Mouse (Mus musculus): Measurements from ENCODE around the gene Dcun1d1. TPM values are rescaled to one million over a fixed set of nuclear protein-coding genes. Genes with fewer than 3 reads are reported as not detected.

The Dcun1d1 gene
- polyA plus RNA-seq, 1 experiment from 2014 or later: 107 TPM

- ATAC-seq (ENCODE audit: low FRiP score, low TSS enrichment): no peak
- no peaks in the 10 kb centered on the region for H3K4me1 ChIP-seq (ENCODE audit: control insufficient read depth, insufficient read depth, low read length)
- 98% methylated on average over 4 of the region's 4 CpGs for WGBS
Measured at GRCm38 (mm10) chr3:35891123-35891522, 46.1 kb downstream of the Dcun1d1 start.

GRCm38 (mm10) chr3:35889531-35889930, 47.7 kb downstream of the Dcun1d1 start:
- no peak overlapping the region for H3K27ac ChIP-seq (replicated peaks; ENCODE audit: low read depth, low read length)
- H3K27me3 ChIP-seq (ENCODE audit: control insufficient read depth, insufficient read depth, low read length): no peaks in the 10 kb centered on the region
- H3K4me2 ChIP-seq (ENCODE audit: low read length): no peak overlapping the region
- H3K36me3 ChIP-seq (ENCODE audit: control insufficient read depth, insufficient read depth, low read length): peaks cover 18% of the 10 kb centered on the region
- no peak overlapping the region for H3K9ac ChIP-seq (replicated peaks; ENCODE audit: low read length)
- WGBS: over 99% methylated on average over 2 of the region's 2 CpGs
- H3K9me3 ChIP-seq (ENCODE audit: control insufficient read depth, low read length): no peaks in the 10 kb centered on the region
- no peak overlapping the region for H3K4me3 ChIP-seq (replicated peaks; ENCODE audit: low read depth, low read length)
- ATAC-seq (ENCODE audit: low FRiP score, low TSS enrichment) (no peak), DNase-seq (no peak)
- no peaks in the 10 kb centered on the region for H3K4me1 ChIP-seq (ENCODE audit: control insufficient read depth, insufficient read depth, low read length)

More at GRCm38 (mm10) chr3:35891123-35891522, 46.1 kb downstream of the Dcun1d1 start:
- H3K27ac ChIP-seq (replicated peaks; ENCODE audit: low read depth, low read length): no peak overlapping the region
- no peak overlapping the region for H3K9ac ChIP-seq (replicated peaks; ENCODE audit: low read length)
- DNase-seq: no peak
- H3K4me3 ChIP-seq (replicated peaks; ENCODE audit: low read depth, low read length): no peak overlapping the region
- H3K27me3 ChIP-seq (ENCODE audit: control insufficient read depth, insufficient read depth, low read length): no peaks in the 10 kb centered on the region
- no peak overlapping the region for H3K4me2 ChIP-seq (ENCODE audit: low read length)
- H3K36me3 ChIP-seq (ENCODE audit: control insufficient read depth, insufficient read depth, low read length): peaks cover 22% of the 10 kb centered on the region
- no peaks in the 10 kb centered on the region for H3K9me3 ChIP-seq (ENCODE audit: control insufficient read depth, low read length)

- Histone ChIP-seq H3K4me3 (replicated peaks; ENCODE audit: low read depth, low read length) (no peak overlapping the region), H3K36me3 (ENCODE audit: control insufficient read depth, insufficient read depth, low read length) (no peaks in the 10 kb centered on the region), H3K9me3 (ENCODE audit: control insufficient read depth, low read length) (no peaks in the 10 kb centered on the region), H3K9ac (replicated peaks; ENCODE audit: low read length) (no peak overlapping the region), H3K27me3 (ENCODE audit: control insufficient read depth, insufficient read depth, low read length) (no peaks in the 10 kb centered on the region), H3K4me2 (ENCODE audit: low read length) (no peak overlapping the region), H3K27ac (replicated peaks; ENCODE audit: low read depth, low read length) (no peak overlapping the region), H3K4me1 (ENCODE audit: control insufficient read depth, insufficient read depth, low read length) (no peaks in the 10 kb centered on the region)
- no peak for ATAC-seq (ENCODE audit: low FRiP score, low TSS enrichment)
- no peak for DNase-seq
Measured at GRCm38 (mm10) chr3:35883267-35883666, 54.0 kb downstream of the Dcun1d1 start.

DNA sequence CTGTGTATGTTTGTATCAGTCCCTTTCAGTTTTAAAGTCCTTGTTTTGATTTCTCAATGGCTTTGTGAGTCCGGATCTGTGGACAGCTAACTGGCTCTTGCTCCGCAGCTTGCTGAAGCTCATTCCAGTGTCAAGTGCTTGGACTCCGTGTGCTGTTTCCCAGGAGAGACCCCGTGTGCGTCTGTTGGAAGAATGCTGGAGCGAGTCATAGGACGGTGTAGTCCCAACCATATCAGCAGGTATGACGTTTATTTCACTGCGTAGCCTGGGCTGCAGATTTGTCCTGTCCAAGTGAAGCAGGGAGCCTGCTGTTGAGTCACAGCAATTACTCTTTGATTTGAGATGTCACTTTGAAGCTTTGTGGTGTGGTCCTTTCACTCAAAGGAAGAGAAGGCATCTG, 87.9 kb downstream of the Dcun1d1 start:
- peaks cover 16% of the 10 kb centered on the region for H3K36me3 ChIP-seq (ENCODE audit: control insufficient read depth, insufficient read depth, low read length)
- no peak for DNase-seq
- H3K4me2 ChIP-seq (ENCODE audit: low read length): no peak overlapping the region
- H3K27me3 ChIP-seq (ENCODE audit: control insufficient read depth, insufficient read depth, low read length): no peaks in the 10 kb centered on the region
- H3K4me1 ChIP-seq (ENCODE audit: control insufficient read depth, insufficient read depth, low read length): no peaks in the 10 kb centered on the region
- no peak overlapping the region for H3K4me3 ChIP-seq (replicated peaks; ENCODE audit: low read depth, low read length)
- H3K9ac ChIP-seq (replicated peaks; ENCODE audit: low read length): no peak overlapping the region
- 94% methylated on average over 9 of the region's 9 CpGs for WGBS
- no peaks in the 10 kb centered on the region for H3K9me3 ChIP-seq (ENCODE audit: control insufficient read depth, low read length)
- ATAC-seq (ENCODE audit: low FRiP score, low TSS enrichment): no peak
- no peak overlapping the region for H3K27ac ChIP-seq (replicated peaks; ENCODE audit: low read depth, low read length)

Other genes starting within 250 kb of the Dcun1d1 start
- 37.1 and 42.9 TPM in 2 replicates for gene Atp11b, start 183.3 kb downstream of the Dcun1d1 start, polyA plus RNA-seq (2014; fragmentation: Nextera tagmentation; extraction: Ambion mirVana)
- 20.1 and 25.7 TPM in 2 replicates for gene Mccc1, start 63.2 kb upstream of the Dcun1d1 start, polyA plus RNA-seq (2014; fragmentation: Nextera tagmentation; extraction: Ambion mirVana)
- gene Ccdc144b, start 116.1 kb upstream of the Dcun1d1 start, polyA plus RNA-seq (2014; fragmentation: Nextera tagmentation; extraction: Ambion mirVana): not detected in 2 replicates
- gene Acad9, start 128.5 kb upstream of the Dcun1d1 start, polyA plus RNA-seq (2014; fragmentation: Nextera tagmentation; extraction: Ambion mirVana): 76.1 and 96.8 TPM in 2 replicates
- gene D3Ertd254e, start 213.6 kb upstream of the Dcun1d1 start, polyA plus RNA-seq (2014; fragmentation: Nextera tagmentation; extraction: Ambion mirVana): 15.8 and 21.3 TPM in 2 replicates